Mouse (Mus musculus) ES-E14 (cell line): ENCODE data around the gene Pcdh15.

Source experiments
- CHD2 ChIP-seq: IDR thresholded peaks from 2 replicates; pipeline ENCODE4 v1.6.1; 2014; ENCODE audit warnings: mild to moderate bottlenecking, low read depth, low read length, inconsistent platforms
- HCFC1 ChIP-seq: IDR thresholded peaks from 2 replicates; pipeline ENCODE4 v1.6.1; 2012; ENCODE audit warnings: low read length, inconsistent platforms, borderline replicate concordance; ENCODE audit not compliant: insufficient read depth
- MAFK ChIP-seq: IDR thresholded peaks from 2 replicates; pipeline ENCODE4 v1.6.1; 2014; ENCODE audit warnings: mild to moderate bottlenecking, low read depth, low read length, inconsistent platforms; ENCODE audit not compliant: insufficient read depth
- ZNF384 ChIP-seq: IDR thresholded peaks from 2 replicates; pipeline ENCODE4 v1.6.1; 2012; ENCODE audit warnings: low read depth, low read length, inconsistent platforms

GRCm38 (mm10) chr10:74415359-74415758 is 1316.2 kb downstream of the Pcdh15 start:
- TF ChIP-seq ZNF384 (no peak), MAFK (no peak), CHD2 (no peak), HCFC1 (no peak)
